Mouse (Mus musculus): Measurements from ENCODE around the gene Irgq.

DNA sequence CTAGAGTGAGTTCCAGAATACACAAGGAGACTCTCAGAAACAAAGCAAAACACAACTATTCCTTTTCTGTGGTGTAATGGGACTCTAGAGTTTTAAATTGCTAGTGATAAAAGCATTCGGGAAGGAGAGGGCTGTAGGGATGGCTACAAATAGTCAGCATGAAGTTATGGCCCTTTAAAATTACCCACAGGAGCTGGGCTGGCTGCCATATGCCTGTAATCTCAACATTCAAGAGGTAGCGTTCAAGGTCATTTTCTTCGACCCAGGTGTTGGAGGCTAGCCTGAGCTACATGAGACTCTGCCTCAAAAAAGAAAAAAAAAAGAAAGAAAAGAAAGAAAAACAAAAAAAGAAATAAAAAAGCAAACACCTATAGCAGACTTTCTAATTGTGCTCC is 24.4 kb upstream of the Irgq start:
- TF ChIP-seq POLR2A (IDR thresholded peaks at IDR 0.05; ENCODE audit: insufficient read length, low read depth), result no peak
- TF ChIP-seq MAX (IDR thresholded peaks at IDR 0.05; ENCODE audit: low read depth), result no peak
- TF ChIP-seq USF1 (IDR thresholded peaks at IDR 0.05; ENCODE audit: low read depth), result no peak
- TF ChIP-seq TCF12 (IDR thresholded peaks at IDR 0.05; ENCODE audit: insufficient read depth, poor library complexity, severe bottlenecking), result no peak
- TF ChIP-seq MYOD1 (IDR thresholded peaks at IDR 0.05; ENCODE audit: control insufficient read depth in 1 of 3, insufficient read length in 2 of 3, low read depth in 2 of 3), result no peak
- no peak for TF ChIP-seq MYOG (IDR thresholded peaks at IDR 0.05; ENCODE audit: control insufficient read depth in 1 of 3, insufficient read depth in 1 of 3, insufficient read length in 2 of 3, low read depth in 2 of 3)
- no peak for TF ChIP-seq CEBPB (IDR thresholded peaks at IDR 0.05; ENCODE audit: insufficient read depth, poor library complexity, severe bottlenecking)
- no peak for TF ChIP-seq E2F4 (IDR thresholded peaks at IDR 0.05; ENCODE audit: insufficient read depth)

Measured in myocyte (in vitro differentiated cells).